Mouse (Mus musculus): ENCODE measurements around the gene Ect2l.

Ect2l gene

DNA sequence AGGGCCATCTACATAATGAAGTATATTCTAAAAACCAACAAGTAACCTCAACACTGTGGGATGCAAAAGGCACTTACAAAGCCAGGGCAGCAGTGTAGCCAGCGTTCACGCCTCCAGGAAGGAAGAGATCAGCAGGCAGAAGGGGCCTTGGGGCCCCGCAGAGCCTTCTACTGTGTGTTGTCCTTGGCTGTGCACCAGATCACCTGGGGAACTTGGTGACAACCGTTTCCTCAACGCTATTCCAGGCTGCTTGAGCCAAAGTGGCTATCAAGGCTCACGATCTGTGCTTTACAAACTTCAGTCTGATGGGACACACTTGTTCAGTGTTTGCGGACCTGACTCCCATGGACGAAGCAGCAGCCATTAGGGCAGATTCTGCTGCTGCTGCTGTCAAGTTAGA is 19.0 kb downstream of the Ect2l start:
- CTCF ChIA-PET = no interaction called here

DNA sequence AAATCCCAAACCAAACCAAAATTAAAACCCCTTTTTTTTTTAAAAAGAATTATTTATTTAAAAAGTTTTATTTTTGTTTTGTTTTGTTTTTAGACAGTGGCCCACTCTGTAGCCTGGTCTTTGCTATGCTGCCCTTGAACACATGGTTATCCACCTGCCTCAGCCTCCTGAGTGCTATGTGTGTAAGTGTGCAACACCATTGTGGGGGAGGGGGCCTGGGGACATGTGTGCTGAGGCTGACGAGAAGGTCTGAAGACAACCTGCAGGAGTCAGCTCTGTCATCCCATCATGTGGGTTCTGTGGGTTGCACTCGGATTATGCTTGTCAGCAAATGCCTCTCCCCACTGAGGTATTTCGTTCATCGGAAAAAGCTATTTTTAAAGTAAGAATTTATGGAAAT is 21.2 kb downstream of the Ect2l start:
- CTCF ChIA-PET = interaction anchor here (0.6 kb wide), 2 partner anchors 85 to 158 kb away, joined by 3 to 17 read pairs; no protein-coding TSS in a partner anchor

DNA sequence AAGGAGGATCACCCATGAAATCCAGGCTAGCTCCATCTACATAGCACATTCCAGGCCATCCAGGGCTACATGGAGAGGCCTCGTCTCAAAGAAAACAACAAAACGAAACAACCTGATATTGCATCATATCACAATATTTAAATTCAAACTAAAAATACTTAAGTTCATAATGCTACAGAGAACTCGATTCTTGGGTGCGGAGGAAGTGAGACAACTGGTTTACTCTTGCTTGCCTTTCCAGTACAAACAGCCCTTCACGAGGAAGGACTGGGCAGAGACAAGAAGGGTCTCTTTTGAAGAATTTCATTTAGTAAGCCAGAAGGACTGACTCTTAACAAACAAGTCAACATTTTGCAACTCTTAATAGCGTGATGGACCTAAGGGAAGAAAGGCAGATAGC is 22.1 kb downstream of the Ect2l start:
- CTCF ChIA-PET = no interaction called here

DNA sequence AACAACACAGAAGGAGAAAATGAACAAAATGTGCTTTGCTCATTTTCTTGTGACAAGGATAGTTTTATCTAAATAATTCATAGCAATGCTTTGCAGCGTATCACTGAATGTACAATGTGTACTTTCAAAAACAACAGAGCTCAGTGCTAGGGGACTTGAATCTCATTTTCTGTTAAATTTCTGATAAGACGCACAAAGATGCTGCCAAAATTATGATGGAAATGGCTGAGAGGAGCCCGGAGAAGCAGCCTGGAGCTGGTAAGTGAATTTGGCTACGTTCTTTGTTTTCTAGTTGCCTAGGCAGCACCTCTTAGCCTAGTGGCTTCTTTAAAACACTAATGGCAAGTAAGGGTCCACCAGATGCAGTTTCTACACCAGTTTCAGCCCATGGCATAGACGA is 28.4 kb downstream of the Ect2l start:
- CTCF ChIA-PET = no interaction called here

DNA sequence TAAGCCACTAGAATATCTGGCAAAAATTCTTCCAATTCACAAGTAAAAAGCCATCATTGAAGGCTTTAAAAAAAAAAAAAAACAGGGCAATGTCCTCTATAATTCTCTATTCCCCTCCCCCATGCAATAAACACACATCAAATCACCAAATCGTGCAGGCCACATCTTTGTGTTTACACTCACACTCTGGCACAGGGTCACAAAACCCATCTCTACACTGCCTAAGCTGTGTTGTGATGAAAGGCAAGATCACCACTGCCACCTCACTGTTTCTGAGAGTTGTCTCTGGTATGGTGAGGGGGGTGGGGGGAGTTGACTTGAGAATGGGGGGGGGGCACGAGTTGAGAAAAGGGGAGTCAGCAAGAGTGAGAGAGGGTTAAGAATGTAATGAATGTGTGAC is 33.4 kb downstream of the Ect2l start:
- CTCF ChIA-PET = no interaction called here

DNA sequence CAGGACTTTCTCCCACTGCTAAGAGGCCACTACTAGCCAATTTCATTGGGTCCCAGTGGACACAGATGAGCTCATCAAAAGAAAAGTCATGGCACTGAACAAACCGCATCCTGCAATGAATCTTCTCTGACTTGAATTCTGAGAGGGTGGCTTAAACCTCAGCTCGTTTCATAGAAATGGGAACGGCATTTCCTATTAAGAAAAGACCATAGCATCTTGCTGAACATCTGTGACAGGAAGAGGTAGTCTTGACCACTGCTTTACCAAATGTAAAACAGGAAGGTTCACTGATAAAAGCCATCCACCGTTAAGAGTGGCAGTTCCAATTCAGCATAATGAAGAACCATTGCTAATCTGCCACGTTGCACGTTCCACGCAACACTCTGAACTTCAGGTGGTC is 34.0 kb downstream of the Ect2l start:
- CTCF ChIA-PET = no interaction called here

DNA sequence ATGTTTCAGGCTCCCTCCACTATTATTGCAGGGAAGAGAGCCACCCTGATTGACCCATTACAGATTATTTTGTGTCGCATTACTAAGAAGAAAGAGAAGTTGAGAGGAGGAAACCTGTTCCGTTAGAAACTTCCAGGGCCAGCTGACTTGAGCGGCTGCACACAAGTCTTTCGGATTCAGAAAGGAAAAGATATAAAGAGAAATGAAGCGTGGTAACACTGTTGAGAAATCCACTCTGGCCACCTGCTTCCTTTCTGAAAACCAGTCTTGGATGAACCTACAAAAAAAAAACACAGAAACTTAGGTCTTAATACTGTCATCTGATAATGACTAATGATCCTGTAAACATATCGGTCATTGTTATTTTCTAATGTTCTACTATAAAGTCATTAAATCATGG is 35.6 kb downstream of the Ect2l start:
- CTCF ChIA-PET = no interaction called here

DNA sequence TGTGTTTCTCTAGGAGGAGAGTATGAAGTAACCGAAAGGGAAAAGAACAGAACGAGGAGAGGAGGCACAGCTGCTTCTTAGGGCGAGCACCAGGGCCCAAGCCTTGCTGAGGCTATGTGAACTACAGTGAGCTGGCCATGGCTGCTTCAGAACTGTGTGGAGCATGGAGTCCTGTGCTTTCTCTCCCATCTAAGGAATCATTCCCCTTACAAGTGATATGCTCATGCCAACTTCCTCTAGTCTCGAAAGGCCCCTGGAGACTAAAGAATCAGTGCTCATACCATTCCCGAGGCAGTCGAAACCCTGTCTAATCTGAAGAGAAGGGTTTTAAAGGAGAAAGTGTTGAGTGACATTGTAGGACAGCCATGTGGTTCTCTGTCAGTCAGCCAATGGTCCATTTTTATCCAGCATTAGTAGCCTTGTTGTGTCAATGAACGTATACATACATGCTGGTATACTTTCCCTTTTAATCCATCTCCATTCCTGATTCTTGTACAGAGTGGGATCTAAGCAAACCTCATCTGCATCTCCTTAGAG is 48.2 kb downstream of the Ect2l start:
- CTCF ChIA-PET = no interaction called here

DNA sequence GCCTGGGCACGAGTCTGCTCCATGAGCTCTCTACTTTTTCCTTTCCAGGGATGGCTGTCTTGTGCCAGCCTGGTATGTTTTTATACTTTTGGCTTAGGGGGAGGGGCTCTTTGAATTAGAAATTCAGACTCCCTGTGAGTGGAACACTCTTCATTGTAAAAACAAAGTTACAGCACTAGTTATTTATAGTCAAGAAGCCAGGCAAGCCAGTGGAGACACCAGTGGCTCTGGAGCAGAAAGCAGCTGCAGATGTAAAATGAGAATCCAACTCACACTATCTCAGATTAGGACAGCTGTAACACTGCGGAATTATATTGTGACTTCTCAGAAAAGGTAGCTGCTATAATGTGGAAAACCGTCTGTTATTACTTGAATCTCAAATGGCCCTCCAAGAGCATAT is 63.5 kb downstream of the Ect2l start:
- CTCF ChIA-PET = interaction anchor here (0.6 kb wide), 1 partner anchor 347 kb away, joined by 3 read pairs; no protein-coding TSS in a partner anchor

DNA sequence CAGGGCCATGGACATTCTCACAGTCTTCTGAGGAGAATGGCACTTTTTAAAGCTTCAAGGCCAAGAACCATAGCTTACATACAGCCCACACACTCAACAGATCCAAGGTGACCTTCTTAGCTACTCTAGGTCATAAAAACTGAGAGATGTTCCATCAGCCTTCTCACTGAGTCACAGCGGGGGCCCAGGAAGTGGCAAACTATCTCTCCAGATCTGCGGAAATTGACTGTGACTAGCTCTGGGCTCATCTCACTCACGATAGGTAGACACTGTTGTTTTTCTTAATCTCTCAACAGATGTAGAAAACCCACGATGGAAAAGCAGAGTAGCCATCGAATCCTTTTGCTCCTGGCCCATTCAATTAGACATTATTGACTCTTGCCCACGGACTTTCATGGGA is 68.5 kb downstream of the Ect2l start:
- CTCF ChIA-PET = interaction anchor here (0.6 to 1.1 kb wide), 2 partner anchors 9 to 17 kb away, joined by 3 read pairs; no protein-coding TSS in a partner anchor

DNA sequence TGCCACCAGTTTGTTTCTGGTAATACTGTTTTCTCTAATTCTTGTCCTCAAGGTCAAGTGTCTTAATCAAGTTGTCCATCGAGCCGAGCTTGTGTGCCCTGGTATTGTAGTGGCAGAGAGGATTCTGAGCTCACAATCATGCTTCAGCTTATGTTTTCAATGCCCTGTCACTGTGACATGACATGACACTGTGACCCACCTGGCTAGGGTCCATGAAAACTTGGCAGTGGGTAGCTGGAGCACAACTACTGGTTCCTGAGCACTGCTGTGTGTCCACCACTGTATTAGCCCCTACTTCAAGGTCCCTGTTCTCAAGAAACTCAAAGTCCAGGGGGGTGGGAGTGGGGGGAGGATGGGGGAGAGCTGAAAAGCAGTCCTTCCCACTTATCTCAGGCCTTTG is 69.3 kb downstream of the Ect2l start:
- CTCF ChIA-PET = no interaction called here

DNA sequence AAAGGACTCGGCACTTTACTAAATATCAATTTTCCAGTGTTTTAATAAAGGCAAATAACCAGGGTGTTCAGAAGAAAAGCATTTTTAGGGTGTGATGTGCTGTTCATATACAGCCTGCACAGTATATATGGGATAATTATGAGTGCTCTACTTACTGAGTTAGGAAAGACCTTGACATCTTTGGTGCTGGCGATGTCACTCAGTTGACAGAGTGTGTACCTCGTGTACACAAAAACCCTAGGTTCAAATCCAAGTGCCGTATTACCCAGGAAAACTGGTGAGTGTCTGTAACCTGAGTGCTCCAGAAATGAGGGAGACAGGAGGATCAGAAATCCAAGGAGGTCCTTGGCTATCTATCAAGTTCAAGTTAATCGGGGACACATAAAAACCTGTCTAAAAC is 71.1 kb downstream of the Ect2l start:
- CTCF ChIA-PET = no interaction called here

DNA sequence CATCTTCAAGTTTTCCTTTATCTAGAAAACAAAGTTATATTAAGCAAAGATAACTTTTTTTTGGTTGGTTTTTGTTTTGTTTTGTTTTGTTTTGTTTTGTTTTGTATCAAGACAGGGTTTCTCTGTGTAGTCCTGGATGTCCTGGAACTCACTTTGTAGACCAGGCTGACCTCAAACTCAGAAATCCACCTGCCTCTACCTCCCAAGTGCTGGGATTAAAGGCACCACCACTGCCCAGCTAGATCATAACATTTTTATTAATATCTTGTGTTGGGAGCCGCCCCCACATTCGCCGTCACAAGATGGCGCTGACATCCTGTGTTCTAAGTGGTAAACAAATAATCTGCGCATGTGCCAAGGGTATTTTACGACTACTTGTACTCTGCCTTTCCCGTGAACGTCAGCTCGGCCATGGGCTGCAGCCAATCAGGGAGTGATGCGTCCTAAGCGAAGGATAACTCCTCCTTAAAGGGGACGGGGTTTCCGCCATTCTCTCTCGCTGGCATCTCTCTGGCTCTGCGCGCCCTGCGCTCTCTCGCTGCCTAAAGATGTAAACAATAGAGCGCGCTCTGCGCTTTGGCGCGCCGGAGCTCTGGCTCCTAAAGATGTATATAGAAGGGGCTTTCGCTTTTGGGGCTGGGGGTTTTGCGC is 71.7 kb downstream of the Ect2l start:
- CTCF ChIA-PET = interaction anchor here (0.7 kb wide), 1 partner anchor 258 kb away, joined by 3 read pairs; no protein-coding TSS in a partner anchor

DNA sequence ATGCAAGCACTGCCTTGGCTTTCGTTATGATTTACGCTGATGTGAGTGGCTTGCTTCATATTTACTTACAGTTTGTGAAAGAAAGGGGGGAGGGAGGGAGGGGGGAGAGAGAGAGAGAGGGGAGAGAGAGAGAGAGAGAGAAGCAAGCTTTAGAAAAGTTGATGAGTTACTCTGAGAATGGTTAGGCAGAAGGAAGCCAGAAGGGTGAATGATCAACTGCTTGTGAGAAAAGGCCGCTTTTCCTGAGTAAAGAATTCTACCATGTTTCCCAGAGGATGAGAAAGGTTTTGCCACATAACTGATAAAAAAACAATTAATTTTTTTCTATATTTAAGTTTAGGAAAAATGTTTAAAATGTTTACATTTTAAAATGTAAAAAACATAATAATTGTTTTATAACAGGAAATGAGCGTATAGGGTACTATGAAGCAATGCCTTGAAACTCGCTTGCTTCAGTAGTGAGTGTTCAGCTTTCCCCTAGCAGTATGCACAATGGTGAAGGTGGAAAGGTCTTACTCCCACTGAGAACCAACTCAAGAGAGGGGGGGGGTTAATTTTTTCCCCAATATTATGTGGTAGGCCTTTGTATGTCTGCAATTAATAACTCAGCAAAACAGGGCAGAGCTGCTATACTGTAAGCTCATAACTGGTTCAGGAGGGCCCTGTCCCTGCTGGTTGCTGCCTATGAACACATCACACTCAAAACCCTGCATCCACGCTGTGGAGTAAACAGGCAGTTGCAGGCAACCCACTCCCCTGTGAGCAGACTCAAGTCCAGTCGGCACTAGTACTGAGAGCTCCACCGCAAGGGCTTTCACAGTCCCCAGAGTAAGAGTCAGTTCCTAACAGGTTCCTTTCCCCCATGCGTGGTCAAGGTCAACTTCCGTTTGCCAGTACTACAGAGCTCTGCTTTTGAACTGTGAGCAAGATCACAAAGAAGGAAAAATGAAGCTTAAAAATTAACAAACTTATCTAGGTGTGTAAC is 78.7 kb downstream of the Ect2l start:
- CTCF ChIA-PET = interaction anchor here (1.0 kb wide), 1 partner anchor 10 kb away, joined by 3 read pairs; no protein-coding TSS in a partner anchor

DNA sequence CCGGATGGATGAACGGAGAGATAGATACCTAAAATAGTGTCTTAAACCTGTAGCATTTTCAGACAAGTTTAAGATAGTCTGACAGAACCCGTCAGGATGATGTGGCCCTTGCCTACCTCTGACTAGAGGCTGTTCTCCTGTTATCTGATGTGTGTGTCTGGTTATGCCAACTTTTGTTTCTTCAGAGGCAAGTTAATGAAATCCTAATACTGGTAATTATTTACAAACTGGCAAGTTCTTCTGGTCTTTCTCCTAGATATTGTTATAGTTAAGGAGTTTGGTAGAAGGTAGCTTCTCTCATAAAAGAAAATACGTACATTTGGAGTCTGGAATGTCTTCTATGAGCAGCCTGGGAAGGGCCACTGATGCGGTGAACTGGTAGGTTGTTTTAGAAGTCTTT is 80.4 kb downstream of the Ect2l start:
- CTCF ChIA-PET = no interaction called here

DNA sequence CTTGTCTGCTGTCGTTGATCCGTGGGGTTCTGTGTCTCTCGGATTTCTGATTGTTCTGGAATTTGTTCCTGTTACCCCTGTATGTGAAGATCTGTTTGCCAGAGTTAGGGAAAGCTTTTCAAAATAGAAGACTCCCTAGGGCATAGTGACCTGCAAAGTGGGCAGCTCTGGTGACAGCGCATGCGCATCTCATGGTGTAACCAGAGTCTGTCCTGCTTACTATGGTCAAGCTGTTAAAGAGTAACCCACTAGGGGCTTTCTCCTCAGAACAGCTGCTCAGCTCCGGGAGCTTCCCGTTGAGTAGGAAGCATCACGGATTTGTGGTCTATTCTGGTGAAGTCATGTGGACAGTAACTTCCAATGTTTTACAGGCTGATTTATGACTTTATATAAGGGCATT is 92.4 kb downstream of the Ect2l start:
- CTCF ChIA-PET = no interaction called here

DNA sequence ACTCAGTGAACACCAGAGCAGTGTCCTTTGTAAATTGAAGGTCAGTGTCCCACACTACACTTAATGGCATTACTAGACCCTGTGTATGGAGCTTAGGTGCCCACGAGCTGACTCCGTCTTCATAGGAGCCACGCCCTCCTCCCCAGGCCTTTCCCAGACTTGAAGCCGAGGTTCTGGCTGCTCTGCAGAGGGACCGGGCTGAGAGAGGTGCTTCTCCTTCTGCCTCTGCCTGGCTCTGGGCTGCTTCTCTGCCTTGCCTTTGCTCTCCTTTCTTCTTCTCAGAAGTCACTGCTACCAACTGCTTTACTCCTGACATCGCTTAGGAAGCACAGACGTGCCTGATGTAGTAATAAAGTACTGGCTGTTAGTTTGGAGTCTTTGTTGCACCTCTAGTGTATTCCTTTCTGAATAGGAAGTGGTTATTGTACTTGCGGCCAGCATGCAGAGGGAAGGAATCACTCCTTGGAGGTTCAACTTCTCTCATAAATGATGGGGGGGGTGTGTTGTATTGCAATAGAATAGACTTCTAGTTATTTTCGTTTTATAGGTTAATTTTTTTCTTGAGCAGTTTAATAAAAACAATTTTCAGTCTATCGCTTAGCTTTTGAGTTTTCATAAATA is 97.1 kb downstream of the Ect2l start:
- CTCF ChIA-PET = no interaction called here

DNA sequence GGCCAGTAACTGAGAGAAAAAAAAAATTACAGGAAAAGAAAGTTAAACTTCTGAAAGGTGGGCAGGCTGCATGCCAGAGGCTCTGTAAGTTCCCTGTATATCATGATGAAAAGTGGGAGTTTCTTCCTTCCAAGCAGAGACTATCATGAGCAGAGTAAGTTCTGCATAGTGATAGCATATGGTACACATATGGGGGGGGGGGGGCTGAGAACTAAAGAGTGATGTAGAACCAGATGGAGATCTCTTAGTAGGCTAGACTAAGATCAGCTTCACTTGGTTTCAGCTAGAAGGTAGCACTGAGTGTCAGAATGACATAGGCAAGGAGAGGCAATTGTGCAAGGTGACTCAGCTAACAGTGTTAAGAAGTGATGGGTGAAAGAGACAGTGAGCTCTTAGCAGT is 99.8 kb downstream of the Ect2l start:
- CTCF ChIA-PET = interaction anchor here (0.7 kb wide), 1 partner anchor 62 kb away, joined by 5 read pairs; no protein-coding TSS in a partner anchor

DNA sequence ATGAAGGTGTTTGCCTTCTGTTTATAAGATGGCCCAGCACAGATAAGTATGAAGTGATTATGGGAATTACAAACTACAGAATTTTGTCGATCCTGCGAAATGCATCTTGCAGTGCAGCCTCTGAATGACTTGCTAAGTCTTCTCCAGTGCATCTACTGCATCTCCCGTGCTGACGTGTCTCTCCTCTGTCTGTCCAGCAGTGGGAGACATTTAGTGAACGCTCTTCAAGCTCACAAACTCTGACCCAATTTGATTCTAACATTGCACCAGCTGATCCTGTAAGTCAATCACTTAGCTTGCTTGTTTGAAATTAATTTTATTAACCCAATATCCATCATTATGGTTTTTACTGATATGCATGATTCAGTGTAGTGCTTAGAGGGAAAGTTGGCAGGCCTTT is 103.2 kb downstream of the Ect2l start:
- CTCF ChIA-PET = no interaction called here

DNA sequence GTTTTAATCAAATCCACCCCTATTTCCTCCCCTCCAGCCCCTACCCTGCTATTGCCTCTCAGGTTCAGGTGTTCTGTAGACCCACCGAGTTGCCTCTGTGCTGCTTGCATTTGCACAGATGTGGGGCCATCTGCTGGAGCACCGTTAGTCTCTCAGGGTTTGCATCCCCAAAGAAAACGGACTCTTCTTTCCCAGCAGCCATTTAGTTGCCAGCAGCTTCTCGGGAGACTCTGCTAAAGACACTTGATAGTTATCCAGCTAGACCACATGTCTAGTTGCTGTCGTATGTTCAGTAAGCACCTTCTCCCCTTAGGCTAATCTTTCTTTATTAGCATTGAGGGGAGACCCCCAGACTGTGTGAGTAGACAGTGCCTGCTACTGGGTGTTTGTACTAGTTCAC is 108.5 kb downstream of the Ect2l start:
- CTCF ChIA-PET = no interaction called here

DNA sequence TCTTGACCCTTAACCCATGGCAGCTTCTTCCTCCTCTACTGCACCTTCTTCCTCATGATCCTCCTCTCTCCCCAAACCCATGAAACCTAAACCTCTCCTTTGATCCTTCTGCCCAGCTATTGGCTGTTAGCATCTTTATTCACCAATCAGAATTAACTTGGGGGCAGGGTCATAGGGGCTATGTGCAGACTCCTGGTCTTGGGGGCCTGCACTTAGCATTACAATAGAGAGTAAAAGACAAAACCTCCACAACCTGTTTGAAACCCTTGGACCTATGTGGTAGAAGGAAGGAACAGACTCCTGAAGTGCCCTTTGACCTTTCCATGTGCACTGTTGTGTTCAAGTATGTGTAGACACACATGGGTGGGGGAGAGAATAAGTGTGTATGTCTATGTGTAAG is 120.0 kb downstream of the Ect2l start:
- CTCF ChIA-PET = no interaction called here

DNA sequence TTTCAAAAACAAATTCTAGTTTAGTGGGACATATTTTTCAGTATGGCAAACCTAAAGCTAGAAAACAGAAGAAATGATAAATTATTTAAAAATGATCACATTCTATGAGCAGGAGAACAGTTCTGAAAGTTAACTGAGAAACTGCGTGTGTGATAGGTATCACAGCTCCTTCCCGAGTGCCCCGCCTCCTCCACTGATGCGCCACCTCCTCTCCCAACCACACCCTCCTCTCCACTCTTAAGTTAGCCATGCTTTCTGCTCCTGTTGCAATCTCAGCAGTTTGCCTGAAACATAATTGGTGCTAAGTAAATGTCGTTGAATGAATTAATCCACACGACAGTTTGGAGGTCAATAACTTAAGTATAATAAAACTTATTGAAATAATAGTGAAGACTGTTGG is 127.9 kb downstream of the Ect2l start:
- CTCF ChIA-PET = interaction anchor here (0.6 kb wide), 1 partner anchor 290 kb away, joined by 3 read pairs; no protein-coding TSS in a partner anchor
